Mouse (Mus musculus): ENCODE data around the gene Oas2.

DNA sequence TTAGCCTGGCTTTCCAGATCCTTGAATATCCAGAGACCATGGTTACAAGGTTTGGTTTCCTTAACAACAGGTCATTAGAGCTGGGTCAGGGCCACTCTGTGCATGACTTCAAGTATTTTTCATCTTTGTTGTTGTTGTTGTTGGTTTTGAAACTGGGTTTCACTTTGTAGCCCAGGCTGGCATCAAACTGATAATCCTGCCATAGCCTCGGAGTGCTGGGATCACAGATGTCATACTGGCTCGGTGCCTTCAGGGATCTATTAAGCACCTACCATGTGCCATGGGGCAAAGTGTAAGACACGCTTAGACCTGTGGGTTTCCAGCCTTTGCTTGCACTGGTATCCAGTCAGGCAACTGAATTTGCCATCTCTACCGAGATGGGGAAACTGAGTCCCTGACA lies 47.2 kb downstream of the Oas2 start:
- no peak for TF ChIP-seq CTCF (IDR thresholded peaks at IDR 0.05; ENCODE audit: extremely low read depth, insufficient read depth, insufficient read length, insufficient replicate concordance)
- no peak for TF ChIP-seq POLR2A (IDR thresholded peaks at IDR 0.05; ENCODE audit: low read depth, low read length)

Data from spleen, adult 2 months (tissue).